Mouse (Mus musculus) hindbrain, embryonic 16.5 days (tissue): Measurements from ENCODE around the gene Rasgrf1. TPM values are rescaled to one million over a fixed set of nuclear protein-coding genes. Genes with fewer than 3 reads are reported as not detected.

Experiments
- ATAC-seq: fragments of 200-750 bp; cut with Nextera tagmentation; 2 replicates; pipeline ENCODE4 v1.8.0; 2017; ENCODE audit warnings: moderate TSS enrichment, moderate library complexity
- H3K27ac ChIP-seq: fragments of 300-500 bp; sonication (generic); 2 replicates; pipeline ENCODE4 v1.5.1; 2014; ENCODE audit warnings: low read depth, mild to moderate bottlenecking, control low read depth, low read length, moderate library complexity
- H3K27me3 ChIP-seq: fragments of 300-500 bp; sonication (generic); replicated peaks from 2 replicates; pipeline ENCODE4 v1.6.1; 2014; ENCODE audit warnings: low read length; ENCODE audit not compliant: control insufficient read depth, insufficient read depth
- H3K36me3 ChIP-seq: fragments of 300-500 bp; sonication (generic); 2 replicates; pipeline ENCODE4 v1.6.1; 2014; ENCODE audit warnings: mild to moderate bottlenecking, low read length, moderate library complexity, mixed read lengths; ENCODE audit not compliant: control insufficient read depth, insufficient read depth
- H3K4me1 ChIP-seq: fragments of 300-500 bp; sonication (generic); 2 replicates; pipeline ENCODE4 v1.6.1; 2014; ENCODE audit warnings: low read depth, low read length; ENCODE audit not compliant: control insufficient read depth, insufficient read depth
- H3K4me2 ChIP-seq: fragments of 300-500 bp; sonication (generic); 2 replicates; pipeline ENCODE4 v1.6.1; 2014; ENCODE audit warnings: mild to moderate bottlenecking, low read length, control low read depth, moderate library complexity
- H3K4me3 ChIP-seq: fragments of 300-500 bp; sonication (generic); 2 replicates; pipeline ENCODE4 v1.5.1; 2014; ENCODE audit warnings: mild to moderate bottlenecking, low read length, control low read depth, moderate library complexity
- H3K9ac ChIP-seq: fragments of 300-500 bp; sonication (generic); 2 replicates; pipeline ENCODE4 v1.6.1; 2014; ENCODE audit warnings: low read depth, mild to moderate bottlenecking, control low read depth, low read length, moderate library complexity
- H3K9me3 ChIP-seq: fragments of 300-500 bp; sonication (generic); 2 replicates; pipeline ENCODE4 v1.6.1; 2014; ENCODE audit warnings: mild to moderate bottlenecking, low read length, moderate library complexity; ENCODE audit not compliant: control insufficient read depth
- WGBS: fragments of 180-500 bp; shearing (Covaris S2); extraction: QIAGEN DNeasy Blood & Tissue Kit; methylation state at CpG from one replicate; pipeline ENCODE4 v1.1.7; 2014; 5-methylcytosine and 5-hydroxymethylcytosine counted together
- polyA plus RNA-seq: library from polyadenylated mRNA; unstranded; fragments of >200 nt; fragmentation: Nextera tagmentation; extraction: Ambion mirVana; gene quantifications from 2 replicates; pipeline ENCODE4 v1.2.1, GENCODE M21; 2015

Rasgrf1 gene
- polyA plus RNA-seq, 1 experiment from 2014 or later, result 19.1 TPM

DNA sequence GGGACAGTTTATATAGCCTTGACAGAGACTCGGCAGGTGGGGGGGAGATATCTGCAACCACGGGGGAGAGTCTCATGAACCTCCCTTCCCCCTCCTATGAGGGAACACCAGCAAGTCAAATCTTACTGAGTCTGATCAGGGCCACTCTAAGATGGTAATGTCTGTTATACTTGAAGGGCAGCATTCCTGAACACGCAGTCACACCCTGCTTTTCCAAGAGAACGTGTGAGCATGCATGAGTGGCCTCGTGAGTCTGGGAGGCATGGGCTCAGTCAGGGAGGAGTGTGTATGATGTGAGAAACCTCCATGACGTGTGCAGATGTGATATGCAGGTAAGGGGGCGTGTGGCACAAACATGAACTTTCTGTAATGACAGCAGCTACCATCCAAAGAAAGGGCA lies 159.8 kb downstream of the Rasgrf1 start:
- no peak for ATAC-seq
- H3K4me3 ChIP-seq, result no peak overlapping the region
- 83% methylated on average over 7 of the region's 7 CpGs for WGBS
- H3K4me1 ChIP-seq, result no peaks in the 10 kb centered on the region
- H3K27ac ChIP-seq, result no peak overlapping the region
- no peaks in the 10 kb centered on the region for H3K27me3 ChIP-seq
- H3K4me2 ChIP-seq, result no peak overlapping the region
- H3K36me3 ChIP-seq, result no peaks in the 10 kb centered on the region
- no peaks in the 10 kb centered on the region for H3K9me3 ChIP-seq
- H3K9ac ChIP-seq, result no peak overlapping the region

GRCm38 (mm10) chr9:90070174-90070573 lies 160.5 kb downstream of the Rasgrf1 start:
- no peak for ATAC-seq
- Histone ChIP-seq H3K4me2 (no peak overlapping the region), H3K9ac (no peak overlapping the region), H3K4me3 (no peak overlapping the region), H3K9me3 (no peaks in the 10 kb centered on the region), H3K4me1 (no peaks in the 10 kb centered on the region), H3K27me3 (no peaks in the 10 kb centered on the region), H3K27ac (no peak overlapping the region), H3K36me3 (no peaks in the 10 kb centered on the region)
- WGBS, result 89% methylated on average over 7 of the region's 7 CpGs

GRCm38 (mm10) chr9:90075336-90075735 lies 165.6 kb downstream of the Rasgrf1 start:
- Histone ChIP-seq H3K4me3 (no peak overlapping the region), H3K4me1 (no peaks in the 10 kb centered on the region), H3K36me3 (no peaks in the 10 kb centered on the region), H3K9ac (no peak overlapping the region), H3K27ac (no peak overlapping the region), H3K4me2 (no peak overlapping the region), H3K9me3 (no peaks in the 10 kb centered on the region), H3K27me3 (no peaks in the 10 kb centered on the region)
- 93% methylated on average over 4 of the region's 4 CpGs for WGBS
- no peak for ATAC-seq

- no peak overlapping the region for H3K27ac ChIP-seq
- no peaks in the 10 kb centered on the region for H3K27me3 ChIP-seq
- WGBS, result 82% methylated on average over 5 of the region's 5 CpGs
- no peak overlapping the region for H3K4me2 ChIP-seq
- no peak overlapping the region for H3K9ac ChIP-seq
- H3K36me3 ChIP-seq, result no peaks in the 10 kb centered on the region
- no peaks in the 10 kb centered on the region for H3K9me3 ChIP-seq
- no peaks in the 10 kb centered on the region for H3K4me1 ChIP-seq
- no peak overlapping the region for H3K4me3 ChIP-seq
- no peak for ATAC-seq
Measured at GRCm38 (mm10) chr9:90076131-90076530, 166.4 kb downstream of the Rasgrf1 start.

Other genes with a start within 250 kb of the Rasgrf1 start
- gene Tmed3, start 204.8 kb upstream of the Rasgrf1 start, polyA plus RNA-seq, result 65.5 and 65.9 TPM in 2 replicates
- 0.87 and 0.89 TPM in 2 replicates for gene Ankrd34c, start 171.4 kb upstream of the Rasgrf1 start, polyA plus RNA-seq
- 32.2 and 40.1 TPM in 2 replicates for gene Ctsh, start 144.2 kb downstream of the Rasgrf1 start, polyA plus RNA-seq
- gene Morf4l1, start 204.9 kb downstream of the Rasgrf1 start, polyA plus RNA-seq, result 538 and 570 TPM in 2 replicates